Mouse (Mus musculus) ovary, postnatal 14 days (tissue): ENCODE data around the gene Atp5d.
"Not testable (repeated sequence)": the region's sequence is repeated elsewhere in the genome, so short reads cannot be mapped to it uniquely, and the experiment has no call there.

Source experiments
- DNase-seq: peaks from one replicate; pipeline ENCODE4 v3.0.0; 2022; ENCODE audit warnings: low spot score

The Atp5d gene

GRCm38 (mm10) chr10:80155277-80155676 is 16.8 kb downstream of the Atp5d start:
- DNase-seq, result no peak

DNA sequence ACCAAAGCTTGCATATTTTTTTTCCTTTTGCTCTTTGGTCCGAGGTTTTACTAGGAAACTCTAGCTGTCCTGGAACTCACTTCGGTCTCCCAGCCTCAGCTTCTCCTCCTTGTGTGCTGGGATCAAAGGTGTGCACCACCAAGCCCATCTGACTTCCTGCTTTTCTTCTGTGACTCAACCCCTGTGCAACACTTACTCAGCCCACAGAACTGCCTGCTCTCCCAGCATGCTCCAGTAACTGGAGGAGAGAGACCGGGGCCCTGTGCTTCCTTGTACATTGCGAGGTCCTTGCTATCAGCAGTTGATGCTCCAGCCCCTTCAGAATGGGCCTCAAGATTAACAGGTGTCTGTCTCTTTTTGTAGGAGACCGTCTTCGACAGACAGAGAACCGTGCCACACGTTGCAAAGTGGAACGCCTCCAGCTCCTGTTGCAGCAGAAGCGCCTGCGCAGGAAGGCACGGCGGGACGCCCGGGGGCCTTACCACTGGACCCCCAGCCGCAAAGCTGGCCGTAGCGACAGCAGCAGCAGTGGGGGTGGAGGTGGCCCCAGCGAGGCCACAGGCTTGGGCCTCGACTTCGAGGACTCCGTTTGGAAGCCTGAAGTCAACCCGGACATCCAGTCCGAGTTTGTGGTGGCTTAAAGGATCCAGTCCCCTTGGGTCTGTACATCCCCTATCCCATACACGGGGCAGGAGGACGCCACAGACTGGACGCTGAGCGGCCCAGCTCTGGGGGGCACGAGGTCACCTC is 17.7 kb downstream of the Atp5d start:
- DNase-seq, result no peak

DNA sequence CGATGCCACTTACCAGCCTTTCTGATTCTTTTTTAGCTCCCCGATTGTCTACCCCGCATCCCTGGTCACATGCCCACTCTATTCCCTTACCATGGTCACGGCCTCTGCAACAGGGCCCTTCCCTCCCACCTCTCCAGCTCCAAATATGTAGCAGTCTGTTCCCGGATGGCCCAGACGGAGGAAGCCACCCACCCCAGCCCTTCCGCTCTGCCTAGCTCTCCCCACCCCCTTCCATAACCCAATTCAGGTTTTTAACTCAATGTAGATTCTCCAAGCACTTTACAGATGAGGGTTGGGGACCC is 18.3 kb downstream of the Atp5d start:
- DNase-seq, result no peak

DNA sequence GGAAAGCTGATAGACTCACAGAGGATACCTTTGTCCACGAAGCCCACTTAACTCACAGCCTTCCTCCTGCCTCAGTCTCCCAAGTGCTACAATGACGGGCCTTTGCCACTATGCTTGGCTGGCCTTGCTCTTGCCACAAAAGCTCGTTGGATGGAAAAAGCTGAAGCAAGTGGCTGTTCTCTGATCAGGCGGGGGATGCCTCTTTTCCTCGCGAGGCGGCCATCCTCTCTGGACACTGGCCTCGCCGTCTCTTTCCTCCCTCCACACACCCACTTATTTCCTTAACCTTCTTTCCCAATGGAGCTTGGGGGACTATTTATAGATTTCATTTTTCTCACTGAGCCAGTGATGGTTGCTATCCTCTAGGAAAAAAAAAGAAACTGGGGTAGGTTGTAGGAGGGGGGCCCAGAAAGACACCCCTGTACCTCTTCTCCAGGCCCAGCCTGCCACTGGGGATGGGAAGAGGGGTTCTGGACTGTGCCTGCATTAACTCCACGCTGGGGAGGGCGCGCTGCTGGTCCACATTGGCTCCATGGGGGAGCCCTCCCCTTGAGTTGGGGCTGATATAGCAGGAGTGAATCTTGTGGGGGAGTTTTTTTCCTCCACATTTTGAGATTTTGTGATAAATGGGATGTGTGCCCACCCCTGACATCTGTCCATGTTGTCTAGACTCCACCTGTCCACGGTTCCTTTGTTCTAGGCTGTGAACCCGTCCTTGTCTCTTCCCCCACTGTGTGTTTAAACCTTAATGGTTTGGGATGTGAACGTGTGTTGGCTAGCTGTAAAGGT is 18.9 kb downstream of the Atp5d start:
- DNase-seq, result no peak

DNA sequence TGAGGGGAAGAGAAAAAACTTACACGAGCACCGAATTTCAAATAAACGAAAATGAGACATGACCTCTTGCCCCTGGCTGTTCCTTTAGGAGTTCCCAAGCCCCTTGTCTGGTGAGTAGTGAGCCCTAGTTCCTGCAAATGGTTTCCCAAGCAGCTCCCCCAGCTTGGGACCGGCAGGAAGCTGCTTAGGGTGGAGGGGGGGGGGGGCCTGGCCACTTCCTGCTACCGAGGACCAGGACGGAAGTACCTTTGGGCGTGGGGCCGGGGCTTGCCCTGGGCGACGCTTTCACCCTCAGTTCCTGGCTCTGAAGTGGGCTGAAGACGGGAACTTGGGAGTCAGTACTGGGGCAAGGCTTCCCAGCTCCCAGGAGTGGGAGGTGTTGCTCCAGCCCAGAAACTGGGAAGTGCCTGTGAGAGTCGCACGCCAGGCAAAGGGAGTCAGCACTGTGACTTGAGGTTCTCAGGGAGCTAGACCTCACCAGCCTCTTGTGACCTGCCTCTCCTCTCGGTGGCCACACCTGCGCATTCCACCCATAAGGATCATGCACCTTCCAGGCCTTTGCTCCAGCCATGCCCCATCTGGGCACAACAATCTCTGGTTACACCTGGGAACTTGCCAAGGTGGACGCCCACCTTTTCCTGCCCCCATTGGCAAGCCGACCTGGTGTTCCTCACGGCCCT is 20.0 kb downstream of the Atp5d start:
- DNase-seq, result no peak

DNA sequence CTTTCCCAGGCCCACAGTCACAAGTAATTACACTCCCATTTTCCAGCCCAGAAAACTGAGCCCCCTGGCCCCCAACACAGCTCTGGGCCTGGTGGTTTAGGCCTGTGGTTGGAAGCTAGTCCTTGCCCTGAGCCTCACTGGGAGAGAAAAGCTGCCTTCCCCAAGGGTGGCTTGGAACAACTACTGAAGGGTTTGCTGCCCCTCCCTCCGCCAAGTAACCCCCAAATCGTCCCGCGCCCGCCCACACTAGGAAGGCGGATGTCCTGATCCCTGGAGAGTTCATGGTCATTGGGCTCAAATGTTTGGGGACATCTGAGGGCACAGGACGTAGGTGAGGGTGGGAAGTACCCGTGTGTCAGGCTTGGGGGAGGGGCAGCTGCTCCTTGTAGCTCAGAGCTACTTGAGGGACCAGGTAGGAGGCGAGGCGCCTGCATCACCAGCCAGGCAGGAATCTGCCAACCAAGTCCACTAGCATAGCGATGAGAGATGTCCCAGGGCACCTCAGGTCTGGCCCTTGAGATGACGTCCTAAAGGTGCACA is 20.7 kb downstream of the Atp5d start:
- DNase-seq, result no peak

DNA sequence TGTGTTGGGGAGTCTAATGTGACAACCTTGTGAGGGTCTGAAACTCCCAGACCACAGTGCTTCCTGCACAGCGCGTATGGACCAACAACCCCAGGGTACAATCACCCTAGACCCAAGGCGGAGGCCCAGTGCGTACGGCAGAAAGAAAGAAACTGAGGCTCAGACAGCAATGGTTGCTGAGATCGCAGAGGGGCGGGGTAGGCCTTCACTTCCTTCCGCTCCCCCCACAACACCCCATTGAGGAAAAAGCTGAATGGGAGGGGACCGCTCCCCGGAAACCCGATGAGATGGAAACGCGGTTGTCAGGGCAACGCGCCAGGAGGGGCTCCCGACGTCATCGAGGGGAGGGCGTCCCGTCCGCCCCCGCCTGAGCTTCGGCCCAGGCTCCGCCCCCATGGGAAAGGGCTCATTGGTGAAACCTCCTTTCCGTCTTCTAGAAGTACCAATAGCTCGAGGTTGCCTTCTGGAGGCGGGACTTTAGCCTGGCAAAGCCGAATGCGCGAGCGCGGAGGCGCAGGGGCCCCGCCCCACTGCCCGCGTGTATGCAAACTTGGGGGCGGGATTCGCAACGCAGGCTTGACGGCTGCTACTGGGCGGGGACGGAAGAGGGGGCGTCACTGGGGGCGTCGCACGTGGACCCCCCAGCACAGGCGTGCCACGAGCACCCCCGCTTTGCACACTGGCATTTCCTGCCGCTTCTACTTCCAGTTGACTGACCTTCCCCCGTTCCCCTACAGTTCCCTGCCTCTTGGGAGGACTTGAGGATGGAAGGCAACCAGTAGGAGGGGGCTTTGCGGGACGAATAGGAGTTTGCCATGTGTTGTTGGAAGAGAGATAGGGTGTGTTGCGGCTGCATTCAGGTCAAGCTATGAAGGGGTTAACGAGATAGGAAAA is 21.4 kb downstream of the Atp5d start:
- peak; percentile 98 for DNase-seq

DNA sequence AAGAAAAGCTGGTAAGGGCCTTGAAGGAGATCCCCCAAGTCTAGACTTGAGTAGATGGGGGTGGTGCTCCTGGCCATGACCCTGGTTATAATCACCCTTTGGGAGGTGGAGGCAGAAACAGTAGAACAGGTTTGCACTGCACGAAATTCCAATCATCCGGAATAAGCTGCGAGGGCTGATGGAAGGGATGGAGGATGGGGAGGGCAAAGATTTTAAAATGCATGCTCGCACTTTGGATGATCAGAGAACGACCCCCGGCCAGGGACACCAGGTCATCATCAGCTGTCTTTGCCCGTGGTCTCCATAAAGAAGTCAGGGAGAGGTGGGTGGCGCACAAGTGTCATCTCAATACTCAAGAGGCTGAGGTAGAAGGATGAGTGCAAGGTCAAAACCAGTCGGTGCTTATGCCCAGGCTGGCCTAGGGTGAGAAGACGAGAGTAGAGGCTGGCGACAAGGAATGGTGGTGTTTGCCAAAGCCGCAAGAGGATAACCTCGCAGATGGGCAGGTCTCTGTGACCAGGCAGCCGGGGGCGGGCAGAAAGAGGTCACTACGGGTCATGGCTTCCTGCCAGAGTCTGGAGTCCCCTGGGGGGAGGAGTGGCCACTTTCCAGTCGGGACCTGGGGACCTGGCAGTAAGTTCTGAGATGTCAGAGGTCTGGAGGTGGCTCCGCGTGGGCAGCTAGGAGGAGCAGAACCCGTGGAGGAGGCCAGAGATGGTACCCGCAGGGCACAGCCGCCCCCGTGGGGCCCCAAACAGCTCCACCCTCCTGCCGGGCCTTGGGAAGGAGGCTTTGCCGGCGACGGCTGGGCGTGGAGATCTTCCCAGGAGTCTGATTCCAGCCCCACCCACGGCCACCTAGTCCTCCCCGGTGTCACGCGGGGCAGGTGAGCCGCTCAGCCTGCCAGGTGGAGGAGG is 22.3 kb downstream of the Atp5d start:
- DNase-seq, result peak; percentile 90

GRCm38 (mm10) chr10:80161522-80162242 is 23.2 kb downstream of the Atp5d start:
- DNase-seq, result no peak

DNA sequence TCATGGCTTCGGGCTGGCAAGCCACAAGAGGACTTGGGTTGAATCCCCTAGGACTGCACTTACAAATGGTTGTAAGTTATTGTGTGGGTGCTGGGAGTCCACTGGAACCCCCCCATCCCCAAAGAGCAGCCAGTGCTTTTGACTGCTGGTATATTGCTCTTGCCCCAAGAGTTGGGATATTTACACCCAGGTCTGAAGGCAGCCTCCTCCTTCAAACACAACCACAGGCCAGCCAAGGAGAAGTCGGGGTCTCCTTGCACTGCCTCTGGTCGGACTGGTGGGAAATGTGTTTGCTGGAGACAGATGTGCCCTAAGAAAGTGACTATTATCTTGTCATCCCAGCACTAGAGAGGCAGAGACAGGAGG is 23.8 kb downstream of the Atp5d start:
- DNase-seq, result no peak

- no peak for DNase-seq
These were observed 24.4 kb downstream of the Atp5d start for GRCm38 (mm10) chr10:80162716-80163299.

GRCm38 (mm10) chr10:80163721-80164120 is 25.3 kb downstream of the Atp5d start:
- no peak for DNase-seq

DNA sequence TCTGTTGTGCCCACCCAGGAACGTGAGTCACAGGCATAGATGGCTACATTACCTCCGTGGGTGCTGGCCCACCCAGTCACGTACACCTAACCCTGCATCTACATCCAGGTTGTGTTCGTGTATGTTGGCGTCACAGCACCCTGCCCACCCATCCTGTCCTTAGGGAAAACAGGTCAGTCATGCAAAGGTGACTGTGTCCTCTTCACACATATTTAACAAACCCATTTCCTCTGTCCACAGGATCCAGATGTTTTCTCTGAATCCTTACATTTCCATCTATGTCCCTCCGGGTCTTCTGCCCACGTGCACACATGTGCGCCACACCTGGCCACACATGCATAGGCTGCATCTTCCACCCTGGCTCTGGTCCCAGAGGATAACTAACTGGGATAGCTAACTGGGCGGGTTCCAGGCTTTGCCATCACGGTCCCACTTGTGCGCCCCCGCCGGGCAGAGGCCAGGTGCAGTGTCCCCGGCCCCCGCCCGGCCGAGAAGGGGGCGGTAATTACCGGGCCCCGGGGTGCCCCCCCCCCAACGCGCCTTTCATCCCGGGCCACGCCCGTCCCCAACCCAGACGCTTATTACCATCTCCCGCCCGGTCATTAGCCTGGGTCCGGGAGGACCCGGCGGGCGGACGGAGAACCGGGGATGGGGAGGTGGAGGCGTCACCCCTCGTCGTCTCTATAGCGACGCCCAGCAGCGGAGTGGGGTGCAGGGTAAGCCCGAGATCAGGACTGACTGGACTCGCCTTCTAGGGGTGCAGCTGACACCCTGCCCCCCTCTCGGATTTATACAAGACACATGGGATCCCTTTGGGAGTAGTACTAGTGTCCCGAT is 25.9 kb downstream of the Atp5d start:
- no peak for DNase-seq

DNA sequence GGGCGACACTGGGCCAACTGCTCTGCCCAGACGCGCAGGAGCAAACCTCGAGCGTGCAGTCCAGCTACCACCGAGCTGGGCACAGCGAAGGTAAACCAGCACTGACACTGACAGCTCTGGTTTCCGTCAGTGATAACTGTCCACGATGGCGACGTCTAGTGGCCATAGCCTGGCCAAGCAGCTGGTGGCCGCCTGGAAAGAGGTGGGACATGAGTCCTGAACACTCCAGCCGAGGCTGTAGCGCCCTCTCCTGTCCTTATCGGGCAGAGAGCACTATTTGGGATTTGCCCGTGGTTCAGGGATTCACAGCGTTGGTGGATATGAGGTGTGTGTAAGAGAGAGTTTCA is 26.5 kb downstream of the Atp5d start:
- DNase-seq, result peak; percentile 96

- no peak for DNase-seq
These were observed 27.1 kb downstream of the Atp5d start, which contains the start of gene Cirbp for GRCm38 (mm10) chr10:80165392-80166128. Cirbp (plus strand) TSS chr10:80165985.

- not testable (repeated sequence) for DNase-seq
These were observed 27.7 kb downstream of the Atp5d start for GRCm38 (mm10) chr10:80166136-80166535.

DNA sequence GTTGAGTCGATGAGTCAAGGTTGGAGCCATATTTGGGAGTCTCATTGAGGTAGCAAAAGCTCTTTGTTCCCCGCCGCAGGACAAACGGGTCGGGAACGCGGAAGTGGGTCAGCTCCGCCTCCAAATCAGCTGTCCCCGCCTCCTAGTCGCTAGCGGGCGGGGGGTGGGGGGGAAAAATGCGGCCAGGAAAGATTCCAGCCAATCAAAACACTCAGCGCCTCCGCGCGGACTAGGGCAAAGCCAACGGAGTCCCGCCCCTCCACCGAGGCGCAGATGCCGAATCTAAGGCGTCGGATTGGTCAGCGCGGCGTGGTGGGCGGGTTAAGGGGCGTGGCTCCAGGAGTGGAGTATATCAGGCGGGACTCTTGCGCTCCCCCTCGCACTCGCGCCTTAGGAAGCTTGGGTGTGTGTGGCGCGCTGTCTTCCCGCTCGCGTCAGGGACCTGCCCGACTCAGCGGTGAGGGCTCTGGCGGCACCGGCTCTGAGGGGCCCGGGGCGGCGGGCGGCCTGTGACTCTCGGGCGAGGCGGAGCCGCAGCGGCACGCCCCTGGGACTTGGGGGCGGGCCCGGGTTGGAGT is 29.1 kb downstream of the Atp5d start:
- peak; percentile 99 for DNase-seq
